Mouse (Mus musculus) brain, embryonic 14.5 days (tissue): Measurements from ENCODE around the gene Cstf3.

Experiments used
- CTCF ChIP-seq: fragments of 200-500 bp; IDR thresholded peaks from 2 replicates; pipeline ENCODE4 v1.5.1; 2012; ENCODE audit warnings: inconsistent platforms, mild to moderate bottlenecking, moderate library complexity, borderline replicate concordance; ENCODE audit not compliant: insufficient read depth, insufficient read length; ENCODE audit errors: extremely low read depth
- POLR2A ChIP-seq: fragments of 200-500 bp; IDR thresholded peaks from 2 replicates; pipeline ENCODE4 v1.6.1; 2012; ENCODE audit warnings: mild to moderate bottlenecking, inconsistent platforms, borderline replicate concordance; ENCODE audit not compliant: poor library complexity, insufficient read depth, insufficient read length, severe bottlenecking; ENCODE audit errors: extremely low read depth

DNA sequence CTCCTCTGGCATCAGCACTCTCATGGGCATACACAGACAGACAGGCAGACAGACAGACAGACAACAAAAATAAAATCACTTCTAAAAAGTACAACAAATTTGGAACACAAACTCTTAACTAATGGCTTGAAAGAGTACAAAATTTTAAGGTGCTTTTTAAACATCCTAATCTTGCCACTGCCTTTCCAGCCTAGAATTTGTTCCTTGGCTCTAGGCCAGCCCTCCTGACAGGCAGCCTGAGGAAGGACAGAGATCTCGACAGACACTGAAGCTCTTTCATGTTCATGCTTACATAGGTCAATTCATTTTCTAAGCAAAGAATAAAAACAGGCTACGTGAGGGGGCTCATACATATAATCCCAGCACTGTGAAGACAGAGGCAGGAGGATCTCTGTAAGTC is 102.2 kb downstream of the Cstf3 start:
- no peak for TF ChIP-seq CTCF
- no peak for TF ChIP-seq POLR2A
